Mouse (Mus musculus): ENCODE results near the gene Tlr13.

- TF ChIP-seq CTCF (IDR thresholded peaks at IDR 0.05; ENCODE audit: extremely low read depth, insufficient read depth, insufficient read length, insufficient replicate concordance) (no peak), POLR2A (IDR thresholded peaks at IDR 0.05; ENCODE audit: low read depth, low read length) (no peak)
Measured at GRCm38 (mm10) chrX:106185706-106186105, 42.7 kb downstream of the Tlr13 start.
